Mouse (Mus musculus) kidney, embryonic 14.5 days (tissue): ENCODE data around the gene Serbp1. TPM values are rescaled to one million over a fixed set of nuclear protein-coding genes. Genes with fewer than 3 reads are reported as not detected.

Experiments used
- ATAC-seq: fragments of 200-750 bp; cut with Nextera tagmentation; 2 replicates; pipeline ENCODE4 v1.8.0; 2017; ENCODE audit warnings: moderate number of reproducible peaks, mild to moderate bottlenecking, moderate TSS enrichment, moderate library complexity; ENCODE audit not compliant: low FRiP score, low TSS enrichment
- H3K27ac ChIP-seq: fragments of 300-500 bp; sonication (generic); 2 replicates; pipeline ENCODE4 v1.5.1; 2014; ENCODE audit warnings: low read depth, mild to moderate bottlenecking, low read length, moderate library complexity, mixed read lengths
- H3K27me3 ChIP-seq: fragments of 300-500 bp; sonication (generic); 2 replicates; pipeline ENCODE4 v1.6.1; 2014; ENCODE audit warnings: mild to moderate bottlenecking, low read length; ENCODE audit not compliant: control insufficient read depth, insufficient read depth
- H3K36me3 ChIP-seq: fragments of 300-500 bp; sonication (generic); 2 replicates; pipeline ENCODE4 v1.6.1; 2014; ENCODE audit warnings: low read length, mixed read lengths; ENCODE audit not compliant: control insufficient read depth, insufficient read depth
- H3K4me1 ChIP-seq: fragments of 300-500 bp; sonication (generic); 2 replicates; pipeline ENCODE4 v1.6.1; 2014; ENCODE audit warnings: low read length, mixed read lengths; ENCODE audit not compliant: control insufficient read depth, insufficient read depth
- H3K4me2 ChIP-seq: fragments of 300-500 bp; sonication (generic); replicated peaks from 2 replicates; pipeline ENCODE4 v1.6.1; 2014; ENCODE audit warnings: low read depth, mild to moderate bottlenecking, low read length
- H3K4me3 ChIP-seq: fragments of 300-500 bp; sonication (generic); 2 replicates; pipeline ENCODE4 v1.5.1; 2014; ENCODE audit warnings: mild to moderate bottlenecking, low read length
- H3K9ac ChIP-seq: fragments of 300-500 bp; sonication (generic); 2 replicates; pipeline ENCODE4 v1.6.1; 2014; ENCODE audit warnings: low read depth, mild to moderate bottlenecking, low read length, moderate library complexity
- H3K9me3 ChIP-seq: fragments of 300-500 bp; sonication (generic); 2 replicates; pipeline ENCODE4 v1.6.1; 2016; ENCODE audit warnings: low read length; ENCODE audit not compliant: control insufficient read depth
- WGBS: fragments of 180-500 bp; shearing (Covaris S2); extraction: QIAGEN DNeasy Blood & Tissue Kit; methylation state at CpG from one replicate; pipeline ENCODE4 v1.1.7; 2014; 5-methylcytosine and 5-hydroxymethylcytosine counted together
- polyA plus RNA-seq: library from polyadenylated mRNA; unstranded; fragments of >200 nt; fragmentation: Nextera tagmentation; extraction: Ambion mirVana; gene quantifications from 2 replicates; pipeline ENCODE4 v1.2.1, GENCODE M21; 2014

Serbp1 gene
- polyA plus RNA-seq, 1 experiment from 2014 or later, result 546 TPM

- 74% methylated on average over 3 of the region's 3 CpGs for WGBS
Measured at GRCm38 (mm10) chr6:67323788-67324187, 85.8 kb downstream of the Serbp1 start.

DNA sequence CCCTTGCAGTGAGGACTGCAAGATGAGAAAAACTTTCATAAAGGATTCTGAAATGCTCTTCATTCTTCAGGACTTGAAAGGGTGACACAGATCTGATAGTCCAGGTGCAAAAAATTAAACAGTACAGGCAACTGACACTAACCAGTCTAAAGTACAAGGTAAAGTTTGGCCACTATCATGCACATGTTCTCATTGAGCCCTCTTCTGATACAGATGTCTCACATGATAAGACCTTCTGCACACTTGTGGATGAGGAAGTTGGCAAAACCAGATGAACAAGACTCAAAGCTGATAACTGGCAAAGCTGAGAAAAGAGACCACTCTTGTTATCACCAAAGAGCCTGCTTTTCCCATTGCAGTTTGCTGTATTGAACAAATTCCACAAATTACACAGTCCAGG lies 100.0 kb downstream of the Serbp1 start:
- no peak overlapping the region for H3K4me2 ChIP-seq
- no peak overlapping the region for H3K9ac ChIP-seq
- ATAC-seq, result no peak
- H3K4me1 ChIP-seq, result no peaks in the 10 kb centered on the region
- H3K36me3 ChIP-seq, result no peaks in the 10 kb centered on the region
- no peak overlapping the region for H3K27ac ChIP-seq
- no peaks in the 10 kb centered on the region for H3K27me3 ChIP-seq
- H3K4me3 ChIP-seq, result no peak overlapping the region
- H3K9me3 ChIP-seq, result no peaks in the 10 kb centered on the region

More at GRCm38 (mm10) chr6:67323788-67324187, 85.8 kb downstream of the Serbp1 start:
- no peak overlapping the region for H3K9ac ChIP-seq
- H3K4me1 ChIP-seq, result no peaks in the 10 kb centered on the region
- H3K27ac ChIP-seq, result no peak overlapping the region
- no peaks in the 10 kb centered on the region for H3K36me3 ChIP-seq
- H3K4me2 ChIP-seq, result no peak overlapping the region
- no peaks in the 10 kb centered on the region for H3K27me3 ChIP-seq
- no peak overlapping the region for H3K4me3 ChIP-seq
- no peaks in the 10 kb centered on the region for H3K9me3 ChIP-seq
- ATAC-seq, result no peak

DNA sequence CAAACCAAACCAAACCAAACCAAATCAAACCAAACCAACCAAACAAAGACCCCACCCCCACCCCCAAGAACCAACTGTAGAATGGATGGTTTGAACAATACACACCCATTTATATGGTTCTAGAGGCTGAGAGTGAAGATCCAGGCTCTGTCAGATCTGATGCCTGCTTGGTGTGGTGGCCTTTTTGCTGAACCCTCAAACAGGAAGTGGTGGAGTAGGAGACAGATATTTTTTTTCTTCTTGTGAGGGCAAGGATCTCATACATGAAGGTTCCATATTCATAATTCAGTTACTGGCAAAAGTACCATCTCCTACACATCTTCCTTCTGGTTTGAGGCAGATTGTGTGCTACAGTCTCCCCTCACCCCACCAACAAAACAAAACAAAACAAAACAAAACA lies 101.5 kb downstream of the Serbp1 start:
- Histone ChIP-seq H3K27me3 (no peaks in the 10 kb centered on the region), H3K9me3 (no peaks in the 10 kb centered on the region), H3K4me1 (no peaks in the 10 kb centered on the region)

More for the DNA sequence above, 101.5 kb downstream of the Serbp1 start:
- Histone ChIP-seq H3K27ac (no peak overlapping the region), H3K36me3 (no peaks in the 10 kb centered on the region), H3K9ac (no peak overlapping the region), H3K4me2 (no peak overlapping the region), H3K4me3 (no peak overlapping the region)
- ATAC-seq, result no peak

Other genes starting within 250 kb of the Serbp1 start
- gene Gadd45a, start 200.7 kb upstream of the Serbp1 start, polyA plus RNA-seq, result 29.3 and 36.0 TPM in 2 replicates
- 0.16 TPM in 1 of 2 replicates, not detected in the other for gene Il12rb2, start 138.0 kb downstream of the Serbp1 start, polyA plus RNA-seq